Mouse (Mus musculus) liver, embryonic 13.5 days (tissue): ENCODE data around the gene Srm. TPM values are rescaled to one million over a fixed set of nuclear protein-coding genes. Genes with fewer than 3 reads are reported as not detected.

ENCODE experiments used
- ATAC-seq: fragments of 200-750 bp; cut with Nextera tagmentation; 2 replicates; pipeline ENCODE4 v1.8.0; 2017; ENCODE audit warnings: low read depth, mild to moderate bottlenecking, moderate number of reproducible peaks, moderate library complexity
- DNase-seq: peaks from one replicate; pipeline ENCODE4 v3.0.0; 2022
- H3K27ac ChIP-seq: fragments of 300-500 bp; sonication (generic); 2 replicates; pipeline ENCODE4 v1.5.1; 2015; ENCODE audit warnings: moderate library complexity, mild to moderate bottlenecking, inconsistent platforms
- H3K27me3 ChIP-seq: fragments of 300-500 bp; sonication (generic); 2 replicates; pipeline ENCODE4 v1.6.1; 2015; ENCODE audit warnings: mild to moderate bottlenecking, inconsistent platforms
- H3K36me3 ChIP-seq: fragments of 300-500 bp; sonication (generic); 2 replicates; pipeline ENCODE4 v1.6.1; 2015; ENCODE audit warnings: mild to moderate bottlenecking, inconsistent platforms
- H3K4me1 ChIP-seq: fragments of 300-500 bp; sonication (generic); replicated peaks from 2 replicates; pipeline ENCODE4 v1.6.1; 2015; ENCODE audit warnings: inconsistent platforms
- H3K4me2 ChIP-seq: fragments of 300-500 bp; sonication (generic); 2 replicates; pipeline ENCODE4 v1.6.1; 2015; ENCODE audit warnings: inconsistent platforms, mild to moderate bottlenecking, moderate library complexity
- H3K4me3 ChIP-seq: fragments of 300-500 bp; sonication (generic); replicated peaks from 2 replicates; pipeline ENCODE4 v1.5.1; 2015; ENCODE audit warnings: mild to moderate bottlenecking, inconsistent platforms
- H3K9ac ChIP-seq: fragments of 300-500 bp; sonication (generic); 2 replicates; pipeline ENCODE4 v1.6.1; 2015; ENCODE audit warnings: mild to moderate bottlenecking, inconsistent platforms
- H3K9me3 ChIP-seq: fragments of 300-500 bp; sonication (generic); replicated peaks from 2 replicates; pipeline ENCODE4 v1.6.1; 2016; ENCODE audit warnings: inconsistent platforms
- WGBS: fragments of 180-500 bp; shearing (Covaris S2); methylation state at CpG from one replicate; pipeline ENCODE4 v1.1.7; 2015; ENCODE audit not compliant: insufficient replicate concordance; 5-methylcytosine and 5-hydroxymethylcytosine counted together
- polyA plus RNA-seq: library from polyadenylated mRNA; unstranded; fragments of >200 nt; fragmentation: Nextera tagmentation; extraction: Ambion mirVana; gene quantifications from 2 replicates; pipeline ENCODE4 v1.2.1, GENCODE M21; 2015

Gene Srm
- polyA plus RNA-seq, 1 experiment from 2014 or later: 259 TPM

DNA sequence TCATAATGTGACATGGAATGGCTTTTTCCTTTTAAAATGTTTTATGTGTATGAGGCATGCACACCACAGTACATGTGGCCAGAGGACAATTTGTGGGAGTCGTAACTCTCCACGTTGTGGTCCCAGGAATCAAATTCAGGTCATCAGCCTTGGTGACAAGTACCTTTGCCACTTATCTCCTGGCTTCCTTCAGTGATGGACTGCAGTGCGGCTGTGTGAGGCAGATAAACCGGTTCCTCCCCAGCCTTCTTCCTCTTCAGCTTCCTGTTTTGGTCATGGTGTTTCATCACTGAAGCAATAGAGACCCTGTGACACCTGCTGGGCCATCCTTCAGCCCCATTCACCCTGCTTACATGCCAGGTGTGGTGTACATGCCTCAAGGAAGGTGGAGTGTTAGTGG lies 8.0 kb upstream of the Srm start:
- peaks cover 52% of the 10 kb centered on the region for H3K36me3 ChIP-seq

DNA sequence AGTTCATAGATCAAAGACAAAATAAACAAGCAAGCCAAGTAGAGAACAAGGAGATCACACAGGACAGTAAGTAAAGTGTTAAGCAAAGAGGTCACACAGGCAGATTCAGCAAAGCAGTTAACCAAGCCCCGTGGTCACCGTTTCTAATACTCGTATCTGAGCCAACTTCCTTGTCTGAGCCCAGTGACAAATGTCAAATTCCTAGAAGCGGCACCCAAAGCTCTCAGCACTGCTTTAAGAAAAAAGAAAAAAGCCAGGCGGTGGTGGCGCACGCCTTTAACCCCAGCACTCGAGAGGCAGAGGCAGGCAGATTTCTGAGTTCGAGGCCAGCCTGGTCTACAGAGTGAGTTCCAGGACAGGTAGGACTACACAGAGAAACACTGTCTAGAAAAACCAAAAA lies 4.7 kb upstream of the Srm start:
- H3K9me3 ChIP-seq: no peaks in the 10 kb centered on the region
- ATAC-seq (no peak), DNase-seq (no peak)
- WGBS: 16% methylated on average over 9 of the region's 9 CpGs
- no peak overlapping the region for H3K9ac ChIP-seq
- no peaks in the 10 kb centered on the region for H3K27me3 ChIP-seq
- H3K4me2 ChIP-seq: no peak overlapping the region
- no peak overlapping the region for H3K27ac ChIP-seq
- peaks cover 44% of the 10 kb centered on the region for H3K4me1 ChIP-seq
- H3K36me3 ChIP-seq: peaks cover 19% of the 10 kb centered on the region
- H3K4me3 ChIP-seq: no peak overlapping the region

More for the DNA sequence above, 8.0 kb upstream of the Srm start:
- WGBS: 15% methylated on average over 4 of the region's 4 CpGs
- H3K4me2 ChIP-seq: no peak overlapping the region
- H3K27me3 ChIP-seq: no peaks in the 10 kb centered on the region
- no peak overlapping the region for H3K4me3 ChIP-seq
- no peak for ATAC-seq
- H3K9ac ChIP-seq: no peak overlapping the region
- H3K9me3 ChIP-seq: no peaks in the 10 kb centered on the region
- H3K27ac ChIP-seq: no peak overlapping the region
- peaks cover 41% of the 10 kb centered on the region for H3K4me1 ChIP-seq
- no peak for DNase-seq

DNA sequence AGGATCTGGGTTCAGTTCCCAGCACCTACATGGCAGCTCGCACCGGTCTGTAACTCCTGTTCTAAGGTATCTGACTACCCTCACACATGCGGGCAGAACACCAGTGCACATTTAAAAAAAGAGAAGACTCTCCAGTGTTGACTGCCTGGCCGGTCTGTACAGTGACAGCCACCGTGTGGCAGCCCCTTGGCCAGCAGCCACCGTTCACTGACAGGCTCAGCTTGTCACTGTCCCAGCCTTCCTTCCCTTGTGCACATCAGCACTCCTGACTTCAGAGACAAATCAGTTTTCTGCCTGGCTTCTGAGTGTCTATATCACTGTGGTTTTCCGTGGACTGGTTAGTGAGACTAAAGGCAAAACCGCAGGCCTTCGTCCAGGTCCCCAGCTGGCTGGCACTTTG lies 2.5 kb upstream of the Srm start:
- peaks cover 14% of the 10 kb centered on the region for H3K36me3 ChIP-seq
- DNase-seq (no peak), ATAC-seq (no peak)
- WGBS: 61% methylated on average over 9 of the region's 9 CpGs
- H3K27me3 ChIP-seq: no peaks in the 10 kb centered on the region
- H3K4me1 ChIP-seq: peaks cover 46% of the 10 kb centered on the region
- H3K9me3 ChIP-seq: no peaks in the 10 kb centered on the region
- no peak overlapping the region for H3K4me3 ChIP-seq
- H3K9ac ChIP-seq: no peak overlapping the region
- H3K4me2 ChIP-seq: no peak overlapping the region
- no peak overlapping the region for H3K27ac ChIP-seq

DNA sequence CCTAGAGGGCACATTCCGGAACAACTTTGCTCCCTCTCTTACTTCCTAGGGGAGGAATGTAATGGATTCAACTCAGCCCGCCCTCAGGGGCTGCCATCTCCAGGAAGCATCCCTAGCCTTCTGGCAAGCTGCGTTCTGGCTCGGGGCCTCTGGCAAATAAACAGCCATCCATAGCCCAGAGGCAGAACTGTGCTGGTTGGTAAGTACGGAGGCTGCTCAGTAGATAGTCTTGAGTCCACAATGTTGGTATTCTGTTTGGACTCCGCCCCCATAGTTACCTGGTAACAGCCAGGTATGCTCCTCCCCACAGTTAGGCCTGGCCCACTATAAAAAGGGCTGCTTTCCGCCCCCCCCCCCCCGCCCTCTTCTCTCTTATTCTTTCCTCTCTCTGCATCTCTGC lies 1.7 kb upstream of the Srm start:
- H3K9ac ChIP-seq: no peak overlapping the region
- no peak overlapping the region for H3K27ac ChIP-seq
- ATAC-seq (no peak), DNase-seq (no peak)
- WGBS: 77% methylated on average over 7 of the region's 8 CpGs
- peaks cover 22% of the 10 kb centered on the region for H3K36me3 ChIP-seq
- no peaks in the 10 kb centered on the region for H3K9me3 ChIP-seq
- H3K4me3 ChIP-seq: no peak overlapping the region
- no peak overlapping the region for H3K4me2 ChIP-seq
- peaks cover 45% of the 10 kb centered on the region for H3K4me1 ChIP-seq
- no peaks in the 10 kb centered on the region for H3K27me3 ChIP-seq

- Histone ChIP-seq H3K4me1 (peaks cover 48% of the 10 kb centered on the region), H3K27ac (peak overlapping the region; percentile 40), H3K9me3 (no peaks in the 10 kb centered on the region), H3K27me3 (no peaks in the 10 kb centered on the region), H3K9ac (peak overlapping the region; percentile 58), H3K36me3 (peaks cover 32% of the 10 kb centered on the region), H3K4me2 (peak overlapping the region; percentile 96), H3K4me3 (peak overlapping the region; percentile 93)
- ATAC-seq (no peak), DNase-seq (no peak)
- 3% methylated on average over 18 of the region's 18 CpGs for WGBS
Measured at GRCm38 (mm10) chr4:148590421-148591170, 707 bp upstream of the Srm start.

- Histone ChIP-seq H3K9me3 (no peaks in the 10 kb centered on the region), H3K9ac (peak overlapping the region; percentile 92), H3K36me3 (peaks cover 44% of the 10 kb centered on the region), H3K4me1 (peaks cover 43% of the 10 kb centered on the region), H3K27ac (peak overlapping the region; percentile 79), H3K4me3 (peak overlapping the region; percentile 93), H3K27me3 (no peaks in the 10 kb centered on the region), H3K4me2 (peak overlapping the region; percentile 96)
- no peak for DNase-seq
- peak; percentile 44 for ATAC-seq
- under 1% methylated on average over 51 of the region's 53 CpGs for WGBS
Measured at GRCm38 (mm10) chr4:148591637-148592380, 506 bp downstream of the Srm start.

GRCm38 (mm10) chr4:148593996-148594395 lies 2.7 kb downstream of the Srm start:
- DNase-seq (no peak), ATAC-seq (no peak)
- Histone ChIP-seq H3K27ac (no peak overlapping the region), H3K4me2 (no peak overlapping the region), H3K9ac (no peak overlapping the region), H3K9me3 (peaks cover 6% of the 10 kb centered on the region), H3K27me3 (no peaks in the 10 kb centered on the region), H3K36me3 (peaks cover 66% of the 10 kb centered on the region), H3K4me3 (no peak overlapping the region), H3K4me1 (peaks cover 31% of the 10 kb centered on the region)
- 89% methylated on average over 11 of the region's 11 CpGs for WGBS

DNA sequence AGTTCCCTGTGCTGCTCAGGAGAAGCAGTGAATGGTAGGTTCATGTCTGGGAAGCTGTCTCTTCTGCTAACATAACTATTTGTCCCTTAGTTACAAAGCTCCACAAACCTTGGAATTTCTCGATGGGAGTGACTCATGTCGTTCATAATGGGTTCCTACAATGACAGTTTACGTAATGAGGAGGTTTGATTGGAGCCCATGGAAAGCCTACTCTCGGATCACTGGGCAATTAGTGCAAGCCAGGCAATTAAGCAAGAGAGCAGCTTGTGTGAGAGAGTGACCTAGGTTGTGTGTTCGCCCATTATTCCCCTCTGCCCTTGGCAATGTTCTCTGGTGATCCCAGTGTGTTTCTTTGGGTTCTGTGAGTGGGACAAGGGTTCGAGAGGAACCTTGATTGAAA lies 4.6 kb downstream of the Srm start:
- WGBS: 78% methylated on average over 6 of the region's 6 CpGs
- peaks cover 36% of the 10 kb centered on the region for H3K4me1 ChIP-seq
- H3K9ac ChIP-seq: no peak overlapping the region
- H3K36me3 ChIP-seq: peaks cover 72% of the 10 kb centered on the region
- DNase-seq (no peak), ATAC-seq (no peak)
- H3K27me3 ChIP-seq: no peaks in the 10 kb centered on the region
- H3K9me3 ChIP-seq: peaks cover 6% of the 10 kb centered on the region
- no peak overlapping the region for H3K4me2 ChIP-seq
- H3K27ac ChIP-seq: no peak overlapping the region
- H3K4me3 ChIP-seq: no peak overlapping the region

- Histone ChIP-seq H3K4me3 (no peak overlapping the region), H3K27me3 (no peaks in the 10 kb centered on the region), H3K9me3 (peaks cover 6% of the 10 kb centered on the region), H3K27ac (no peak overlapping the region), H3K4me1 (peaks cover 39% of the 10 kb centered on the region), H3K9ac (no peak overlapping the region), H3K4me2 (no peak overlapping the region), H3K36me3 (peaks cover 72% of the 10 kb centered on the region)
- WGBS: 93% methylated on average over 3 of the region's 3 CpGs
- DNase-seq (no peak), ATAC-seq (no peak)
Measured at GRCm38 (mm10) chr4:148596731-148597130, 5.4 kb downstream of the Srm start.

- Histone ChIP-seq H3K9ac (no peak overlapping the region), H3K4me1 (peaks cover 29% of the 10 kb centered on the region), H3K4me2 (no peak overlapping the region), H3K36me3 (peaks cover 58% of the 10 kb centered on the region), H3K4me3 (no peak overlapping the region), H3K27ac (no peak overlapping the region), H3K9me3 (peaks cover 6% of the 10 kb centered on the region), H3K27me3 (no peaks in the 10 kb centered on the region)
- WGBS: 87% methylated on average over 12 of the region's 12 CpGs
- no peak for ATAC-seq
- DNase-seq: no peak
Measured at GRCm38 (mm10) chr4:148598826-148599225, 7.5 kb downstream of the Srm start.

DNA sequence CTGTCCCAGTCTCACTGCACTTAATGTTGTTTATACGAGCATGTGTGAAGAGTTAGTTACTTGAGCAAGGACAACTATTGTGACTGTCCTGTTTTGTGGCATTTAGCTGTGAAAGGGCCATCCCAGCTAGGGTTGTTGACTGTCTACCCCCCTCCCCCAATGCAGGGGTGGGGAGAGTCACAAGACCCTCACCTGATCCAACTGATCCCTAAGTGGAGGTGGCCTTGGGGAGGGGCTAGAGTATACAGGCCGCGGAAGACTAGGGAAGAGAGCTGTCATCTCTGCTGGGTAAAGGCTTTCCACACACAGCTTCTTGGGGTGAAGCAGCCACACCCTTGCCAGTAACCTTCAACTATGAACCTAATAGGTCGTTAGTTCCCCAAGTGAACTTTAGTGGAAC lies 9.0 kb downstream of the Srm start:
- Histone ChIP-seq H3K27ac (no peak overlapping the region), H3K4me1 (peaks cover 32% of the 10 kb centered on the region), H3K36me3 (peaks cover 43% of the 10 kb centered on the region), H3K4me2 (no peak overlapping the region), H3K9ac (no peak overlapping the region), H3K4me3 (no peak overlapping the region), H3K9me3 (peaks cover 6% of the 10 kb centered on the region), H3K27me3 (no peaks in the 10 kb centered on the region)
- WGBS: 69% methylated on average over 4 of the region's 4 CpGs
- ATAC-seq (no peak), DNase-seq (no peak)
